Mouse (Mus musculus) midbrain, postnatal 0 days (tissue): ENCODE measurements at regions not wholly inside any gene's neighbourhood (a gene's known extent, or its start where the extent isn't known, plus 50 kb on each side); places are given as distances from the start of the nearest gene placed in this dataset.

Experiments used
- ATAC-seq: fragments of 200-750 bp; cut with Nextera tagmentation; 2 replicates; pipeline ENCODE4 v1.8.0; 2017; ENCODE audit warnings: moderate number of reproducible peaks, mild to moderate bottlenecking, moderate TSS enrichment, moderate library complexity; ENCODE audit not compliant: low FRiP score
- DNase-seq: peaks from one replicate; pipeline ENCODE4 v3.0.0-alpha.2; 2015; ENCODE audit warnings: low spot score
- H3K27ac ChIP-seq: fragments of 300-500 bp; sonication (generic); 2 replicates; pipeline ENCODE4 v1.5.1; 2014; ENCODE audit warnings: low read depth, mild to moderate bottlenecking, low read length, mixed read lengths
- H3K27me3 ChIP-seq: fragments of 300-500 bp; sonication (generic); 2 replicates; pipeline ENCODE4 v1.6.1; 2014; ENCODE audit warnings: low read length, control low read depth, mixed read lengths; ENCODE audit not compliant: insufficient read depth
- H3K36me3 ChIP-seq: fragments of 300-500 bp; sonication (generic); 2 replicates; pipeline ENCODE4 v1.6.1; 2014; ENCODE audit warnings: low read length, control low read depth, mixed read lengths; ENCODE audit not compliant: insufficient read depth
- H3K4me1 ChIP-seq: fragments of 300-500 bp; sonication (generic); 2 replicates; pipeline ENCODE4 v1.6.1; 2014; ENCODE audit warnings: mild to moderate bottlenecking, control low read depth, antibody characterized with exemption, low read length, mixed read lengths; ENCODE audit not compliant: insufficient read depth
- H3K4me2 ChIP-seq: fragments of 300-500 bp; sonication (generic); 2 replicates; pipeline ENCODE4 v1.6.1; 2014; ENCODE audit warnings: low read depth, mild to moderate bottlenecking, low read length, mixed read lengths; ENCODE audit not compliant: poor library complexity, severe bottlenecking
- H3K4me3 ChIP-seq: fragments of 300-500 bp; sonication (generic); 2 replicates; pipeline ENCODE4 v1.5.1; 2014; ENCODE audit warnings: low read depth, mild to moderate bottlenecking, low read length, moderate library complexity
- H3K9ac ChIP-seq: fragments of 300-500 bp; sonication (generic); replicated peaks from 2 replicates; pipeline ENCODE4 v1.6.1; 2014; ENCODE audit warnings: mild to moderate bottlenecking, low read length, moderate library complexity, mixed read lengths; ENCODE audit not compliant: poor library complexity, severe bottlenecking
- H3K9me3 ChIP-seq: fragments of 300-500 bp; sonication (generic); 2 replicates; pipeline ENCODE4 v1.6.1; 2016; ENCODE audit warnings: low read length, control low read depth
- CTCF ChIP-seq: IDR thresholded peaks from 2 replicates; pipeline ENCODE4 v1.5.1; 2016; ENCODE audit warnings: antibody characterized with exemption, mild to moderate bottlenecking
- WGBS: fragments of 180-500 bp; shearing (Covaris S2); extraction: QIAGEN DNeasy Blood & Tissue Kit; methylation state at CpG from one replicate; pipeline ENCODE4 v1.1.7; 2014; 5-methylcytosine and 5-hydroxymethylcytosine counted together

DNA sequence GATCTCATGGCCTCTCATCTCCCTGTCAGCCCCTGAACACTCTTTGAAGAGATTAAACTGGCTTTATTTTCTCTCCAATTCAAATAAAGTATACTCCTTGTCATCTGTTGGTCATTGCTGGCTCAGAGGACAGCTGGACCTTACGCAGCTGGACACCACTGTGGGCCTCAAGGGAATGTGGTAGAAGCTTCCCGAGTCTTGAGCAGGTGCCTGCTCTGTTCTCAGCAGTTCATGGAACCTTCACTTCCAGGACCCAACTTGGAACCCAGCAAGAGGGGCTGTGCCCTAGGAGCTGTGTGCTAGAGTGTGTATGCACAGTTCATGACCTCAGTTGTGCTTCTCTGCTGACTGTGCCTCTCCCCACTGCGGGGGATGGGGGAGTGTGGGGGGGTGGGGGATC is 185.2 kb upstream of the Sall1 start:
- no peaks in the 10 kb centered on the region for H3K9me3 ChIP-seq
- no peaks in the 10 kb centered on the region for H3K4me1 ChIP-seq
- no peak for DNase-seq
- no peak for TF ChIP-seq CTCF
- H3K27ac ChIP-seq: no peak overlapping the region
- no peaks in the 10 kb centered on the region for H3K36me3 ChIP-seq
- H3K4me3 ChIP-seq: no peak overlapping the region
- no peak for ATAC-seq
- no peak overlapping the region for H3K4me2 ChIP-seq
- 87% methylated on average over 3 of the region's 3 CpGs for WGBS
- H3K27me3 ChIP-seq: no peaks in the 10 kb centered on the region
- H3K9ac ChIP-seq: no peak overlapping the region

DNA sequence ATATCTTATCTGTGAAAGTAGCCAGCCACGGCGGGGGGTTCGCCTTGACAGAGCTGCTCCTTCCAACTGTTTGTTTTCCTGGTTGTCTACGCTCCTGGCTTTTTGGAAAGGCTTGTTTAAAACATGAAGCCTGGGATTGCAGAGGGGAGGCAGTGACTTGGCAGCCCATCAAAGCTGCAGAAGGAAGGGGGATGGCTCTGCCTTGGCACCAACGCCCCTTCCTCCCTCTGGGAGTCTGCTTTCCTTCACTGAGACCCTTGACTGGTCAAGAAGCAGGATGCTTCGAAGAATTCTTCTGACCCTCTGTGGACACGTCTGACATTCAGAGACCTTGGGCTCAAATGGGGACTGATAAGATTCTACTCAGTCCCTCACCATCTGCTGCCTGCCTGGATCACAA is 176.9 kb upstream of the Sall1 start:
- Histone ChIP-seq H3K9ac (no peak overlapping the region), H3K27ac (no peak overlapping the region), H3K27me3 (no peaks in the 10 kb centered on the region), H3K4me3 (no peak overlapping the region), H3K4me2 (no peak overlapping the region), H3K4me1 (no peaks in the 10 kb centered on the region), H3K9me3 (no peaks in the 10 kb centered on the region), H3K36me3 (no peaks in the 10 kb centered on the region)
- WGBS: 56% methylated on average over 7 of the region's 7 CpGs
- TF ChIP-seq CTCF: no peak
- ATAC-seq (no peak), DNase-seq (peak; percentile 37)

DNA sequence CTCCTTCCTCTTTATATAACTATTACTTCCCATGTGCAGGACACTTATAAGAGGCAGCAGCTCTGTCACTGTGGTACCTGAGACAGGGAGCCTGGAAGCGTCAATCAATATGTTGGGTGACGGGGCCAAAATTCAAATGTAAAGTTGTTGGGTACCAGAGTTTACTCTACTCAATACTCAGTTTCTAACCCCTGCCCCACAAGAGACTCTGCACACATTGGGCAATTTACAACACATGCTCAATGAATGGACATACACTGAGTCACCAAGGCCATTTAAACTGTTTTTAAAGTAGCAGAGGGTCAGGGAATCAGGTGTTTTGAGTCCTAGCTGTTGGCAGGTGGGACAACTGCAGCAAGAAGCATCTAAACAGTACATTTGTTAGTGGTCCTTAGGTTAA is 176.4 kb upstream of the Sall1 start:
- H3K27me3 ChIP-seq: no peaks in the 10 kb centered on the region
- ATAC-seq (no peak), DNase-seq (no peak)
- no peak overlapping the region for H3K9ac ChIP-seq
- H3K4me1 ChIP-seq: no peaks in the 10 kb centered on the region
- H3K9me3 ChIP-seq: no peaks in the 10 kb centered on the region
- no peak for TF ChIP-seq CTCF
- no peak overlapping the region for H3K4me3 ChIP-seq
- no peak overlapping the region for H3K27ac ChIP-seq
- H3K36me3 ChIP-seq: no peaks in the 10 kb centered on the region
- 96% methylated on average over 2 of the region's 2 CpGs for WGBS
- no peak overlapping the region for H3K4me2 ChIP-seq

DNA sequence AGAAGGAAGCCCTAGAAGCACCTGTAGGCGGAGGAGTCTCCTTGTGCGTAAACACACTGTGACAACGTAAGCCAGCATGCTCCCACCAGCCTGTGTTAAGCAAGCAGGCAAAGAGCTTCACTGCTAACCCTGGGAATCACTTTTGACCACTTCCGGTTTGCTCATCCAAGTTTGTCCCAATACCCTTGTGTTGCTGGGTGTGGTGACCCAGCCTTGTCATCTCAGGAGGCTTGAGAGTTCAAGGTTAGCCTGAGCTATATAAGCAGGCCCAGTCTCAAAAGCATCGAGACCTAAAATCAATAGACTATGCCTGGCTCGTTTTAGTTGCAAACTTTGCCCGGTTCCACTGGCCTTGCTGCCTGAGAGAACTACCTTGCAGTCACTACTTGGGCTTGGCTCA is 175.2 kb upstream of the Sall1 start:
- H3K9ac ChIP-seq: no peak overlapping the region
- no peak overlapping the region for H3K4me2 ChIP-seq
- DNase-seq (no peak), ATAC-seq (no peak)
- H3K27ac ChIP-seq: no peak overlapping the region
- H3K27me3 ChIP-seq: no peaks in the 10 kb centered on the region
- no peaks in the 10 kb centered on the region for H3K36me3 ChIP-seq
- H3K9me3 ChIP-seq: no peaks in the 10 kb centered on the region
- no peak overlapping the region for H3K4me3 ChIP-seq
- WGBS: 90% methylated on average over 7 of the region's 7 CpGs
- no peaks in the 10 kb centered on the region for H3K4me1 ChIP-seq
- TF ChIP-seq CTCF: no peak

DNA sequence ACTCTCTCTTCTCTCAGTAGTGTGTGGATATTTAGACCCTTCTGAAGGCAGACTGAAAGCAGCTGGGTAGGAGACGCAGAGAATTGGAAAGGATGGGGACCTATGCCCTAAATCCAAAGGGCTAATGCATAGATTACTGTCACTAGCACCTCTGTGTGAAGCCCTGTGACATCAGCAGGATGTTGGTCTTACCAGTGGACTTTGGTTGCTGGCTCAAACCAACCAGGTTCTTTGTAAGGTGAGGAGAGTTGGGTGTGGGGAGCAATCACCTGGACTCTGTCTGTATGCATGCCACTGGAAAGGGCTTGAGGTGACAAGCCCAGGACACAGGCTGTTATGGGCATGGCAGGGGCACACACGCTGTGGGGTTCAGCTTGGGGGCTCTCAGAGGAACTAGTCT is 173.7 kb upstream of the Sall1 start:
- Histone ChIP-seq H3K4me2 (no peak overlapping the region), H3K27ac (no peak overlapping the region), H3K27me3 (no peaks in the 10 kb centered on the region), H3K36me3 (no peaks in the 10 kb centered on the region), H3K4me1 (no peaks in the 10 kb centered on the region), H3K9me3 (no peaks in the 10 kb centered on the region), H3K9ac (no peak overlapping the region), H3K4me3 (no peak overlapping the region)
- 90% methylated on average over 2 of the region's 2 CpGs for WGBS
- TF ChIP-seq CTCF: no peak
- no peak for ATAC-seq
- no peak for DNase-seq

DNA sequence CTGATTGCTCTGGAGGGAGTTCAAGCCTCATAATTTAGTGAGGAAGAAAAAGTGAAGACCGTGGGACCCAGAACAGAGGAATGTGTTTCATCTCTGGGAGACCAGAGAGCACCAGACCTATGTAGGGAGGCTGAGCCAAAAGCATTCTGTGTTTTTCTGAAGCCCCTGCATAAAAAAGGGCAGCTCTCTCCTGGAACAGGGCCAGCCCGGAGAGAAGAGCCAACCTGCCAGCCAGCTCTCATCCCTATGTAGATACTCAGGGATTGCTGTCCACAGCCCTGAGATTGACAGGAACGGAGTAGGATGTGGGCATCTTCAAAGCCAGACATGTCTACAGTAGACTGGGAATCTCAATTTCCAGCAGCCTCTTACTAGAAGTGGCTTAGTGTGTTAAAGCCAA is 168.0 kb upstream of the Sall1 start:
- Histone ChIP-seq H3K27me3 (no peaks in the 10 kb centered on the region), H3K9me3 (no peaks in the 10 kb centered on the region), H3K4me3 (no peak overlapping the region), H3K4me1 (no peaks in the 10 kb centered on the region), H3K4me2 (no peak overlapping the region), H3K9ac (no peak overlapping the region), H3K36me3 (no peaks in the 10 kb centered on the region), H3K27ac (no peak overlapping the region)
- no peak for DNase-seq
- TF ChIP-seq CTCF: no peak
- ATAC-seq: no peak
- WGBS: 82% methylated on average over 3 of the region's 3 CpGs

DNA sequence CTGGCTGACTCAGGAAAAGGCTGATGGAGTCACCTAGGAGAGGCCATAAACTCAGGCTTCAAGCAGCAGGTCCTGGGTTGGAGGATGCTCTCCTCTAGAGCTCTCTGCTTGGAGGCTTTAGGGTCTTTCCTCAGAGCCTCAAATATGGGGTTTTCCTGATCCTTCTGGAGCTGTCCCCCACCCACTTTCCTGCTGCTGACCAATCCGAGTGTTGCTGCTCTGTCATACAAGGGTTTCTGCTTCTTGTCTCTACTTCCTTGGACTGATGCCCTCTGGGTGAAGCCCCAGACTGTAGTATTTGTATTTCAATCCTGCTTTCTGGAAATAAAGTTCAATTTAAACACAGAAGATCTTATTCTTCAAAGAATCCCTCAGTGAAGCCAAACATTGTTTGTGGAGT is 166.7 kb upstream of the Sall1 start:
- 61% methylated on average over 1 of the region's 1 CpGs for WGBS
- Histone ChIP-seq H3K36me3 (no peaks in the 10 kb centered on the region), H3K4me2 (no peak overlapping the region), H3K9me3 (no peaks in the 10 kb centered on the region), H3K4me3 (no peak overlapping the region), H3K4me1 (no peaks in the 10 kb centered on the region), H3K27me3 (no peaks in the 10 kb centered on the region), H3K27ac (no peak overlapping the region), H3K9ac (no peak overlapping the region)
- no peak for DNase-seq
- ATAC-seq: no peak
- no peak for TF ChIP-seq CTCF
